8 mouse cellular contexts compared by ENCODE assay signal in the genomic region with DNA sequence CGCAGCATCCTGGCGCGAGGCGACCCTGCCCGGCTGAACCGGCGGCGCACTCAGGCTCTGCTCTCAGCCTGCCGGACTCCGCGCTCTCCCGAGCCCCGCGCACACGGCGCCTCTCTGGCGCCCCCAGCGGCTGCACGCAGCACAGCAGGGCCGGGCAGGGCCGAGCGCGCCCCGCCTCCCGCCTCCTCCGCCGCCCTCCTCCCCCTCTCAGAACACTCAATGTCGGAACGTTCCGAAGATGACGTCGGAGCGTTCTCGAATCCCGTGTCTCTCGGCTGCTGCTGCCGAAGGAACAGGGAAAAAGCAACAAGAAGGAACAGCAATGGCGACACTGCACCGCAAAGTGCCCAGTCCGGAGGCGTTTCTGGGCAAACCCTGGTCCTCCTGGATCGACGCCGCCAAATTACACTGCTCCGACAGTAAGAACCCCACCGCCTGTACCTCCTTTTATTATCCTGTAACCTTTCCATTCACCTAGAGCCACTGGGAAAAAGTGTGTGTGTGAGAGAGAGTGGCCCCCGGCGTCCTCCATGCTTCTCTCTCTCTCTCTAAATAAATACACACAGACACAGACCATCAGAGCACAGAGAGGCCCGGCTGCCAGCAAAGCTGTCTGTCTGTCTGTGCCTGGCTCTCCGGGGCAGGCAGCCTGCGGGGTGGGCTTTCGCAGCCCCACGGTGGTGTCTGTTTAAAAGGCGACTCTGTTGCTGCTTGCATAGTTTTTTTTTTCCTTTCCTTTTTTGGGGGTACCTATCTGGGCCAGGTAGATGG. TPM values are rescaled to one million over a fixed set of nuclear protein-coding genes. Genes with fewer than 3 reads are reported as not detected.
DNase-seq lines count a peak whose midpoint lies in the region; ATAC-seq and TF ChIP-seq lines count a peak whose summit lies in the region.

A gene (plus strand): TSS at position 197 of the 771 bp plus-strand sequence.

- TF ChIP-seq CTCF in Patski (IDR thresholded peaks at IDR 0.05): no peak

- peak within 1 kb of the TSS; percentile 88 for H3K27ac ChIP-seq in hindbrain, embryonic 13.5 days

- peak; percentile 73 for DNase-seq in Patski (ENCODE audit: low read depth, low spot score)
- peak; percentile 95 to 97 for DNase-seq in cerebellum, postnatal 14 days
- peak; percentile 89 for DNase-seq in frontal cortex, postnatal 14 days (ENCODE audit: low spot score in 2 of 2)
- peak; percentile 91 to 93 for DNase-seq in layer of hippocampus, postnatal 25 days (ENCODE audit: extremely low spot score in 1 of 2, low spot score in 1 of 2)
- DNase-seq in lung, postnatal 25 days (ENCODE audit: low spot score): peak; percentile 94
- peak; percentile 94 for DNase-seq in retina, embryonic 14.5 days (ENCODE audit: low spot score)
- peak; percentile 94 for DNase-seq in thymus, postnatal 4 days

- POLR2A ChIA-PET in Patski (lab: Charles Lee): interaction anchor here (0.7 kb wide), 1 partner anchor 1183 kb away, joined by 3 read pairs; no protein-coding TSS in a partner anchor

- peak within 1 kb of the TSS; percentile 75 for H3K4me3 ChIP-seq in hindbrain, embryonic 13.5 days

- CTCF ChIA-PET in Patski (lab: Charles Lee): interaction anchor here (1.4 kb wide), 1 partner anchor 34 kb away, joined by 4 read pairs; no protein-coding TSS in a partner anchor

- in situ Hi-C loops in Patski (cut with MboI; ENCODE audit: low pct_unique_long_range_greater_than_20kb): no loop called here

- peak; percentile 97 for ATAC-seq in Patski
- ATAC-seq in hindbrain, embryonic 13.5 days (ENCODE audit: low FRiP score): peak; percentile 93

- H3K4me2 ChIP-seq in hindbrain, embryonic 13.5 days: peak within 1 kb of the TSS; percentile 74

- peaks cover 39% of the 10 kb centered on the region for H3K4me1 ChIP-seq in hindbrain, embryonic 13.5 days (replicated peaks)

- H3K27me3 ChIP-seq in Patski: no peaks in the 10 kb centered on the region
- peaks cover 15% of the 10 kb centered on the region for H3K27me3 ChIP-seq in hindbrain, embryonic 13.5 days

- no peaks in the 10 kb centered on the region for H3K36me3 ChIP-seq in hindbrain, embryonic 13.5 days

- no peaks in the 10 kb centered on the region for H3K9me3 ChIP-seq in hindbrain, embryonic 13.5 days

- H3K9ac ChIP-seq in hindbrain, embryonic 13.5 days: peak within 1 kb of the TSS; percentile 91

- under 1% methylated on average over 49 of the region's 54 CpGs for WGBS in hindbrain, embryonic 13.5 days

RNA-seq across cellular contexts. Expression of the gene that starts here (rescaled TPM):
- polyA plus RNA-seq in Patski (2021): 42.0 TPM
- polyA plus RNA-seq in hindbrain, embryonic 13.5 days (2015; fragmentation: Nextera tagmentation; extraction: Ambion mirVana): 19.9 and 22.4 TPM in 2 replicates
- total RNA-seq in layer of hippocampus, postnatal 25 days (2021): 10 to 100 TPM; 47.3 to 56.3 TPM

Comparison
In these comparisons a context has a peak if more than half of its experiments do, and no peak if none do; other contexts are left out.
1. Peak in every context shown above with its lines: DNase-seq, ATAC-seq, H3K4me3 ChIP-seq and H3K27ac ChIP-seq.